Mouse (Mus musculus) liver, embryonic 14.5 days (tissue): Measurements from ENCODE around the gene Plcb4. TPM values are rescaled to one million over a fixed set of nuclear protein-coding genes. Genes with fewer than 3 reads are reported as not detected.

Experiments
- ATAC-seq: fragments of 200-750 bp; cut with Nextera tagmentation; 2 replicates; pipeline ENCODE4 v1.8.0; 2017; ENCODE audit warnings: moderate number of reproducible peaks, mild to moderate bottlenecking, moderate library complexity; ENCODE audit not compliant: insufficient read depth
- DNase-seq, 3 experiments: peaks; one replicate each; pipeline ENCODE4 v3.0.0-alpha.2; 2012 to 2013; ENCODE audit warnings: low read depth in 3 of 3, low spot score in 3 of 3
- H3K27ac ChIP-seq: fragments of 300-500 bp; sonication (generic); 2 replicates; pipeline ENCODE4 v1.5.1; 2014; ENCODE audit warnings: moderate library complexity, mild to moderate bottlenecking, control low read depth, inconsistent platforms
- H3K27me3 ChIP-seq: fragments of 300-500 bp; sonication (generic); 2 replicates; pipeline ENCODE4 v1.6.1; 2014; ENCODE audit warnings: mild to moderate bottlenecking, low read length, moderate library complexity; ENCODE audit not compliant: control insufficient read depth, insufficient read depth
- H3K36me3 ChIP-seq: fragments of 300-500 bp; sonication (generic); replicated peaks from 2 replicates; pipeline ENCODE4 v1.6.1; 2014; ENCODE audit warnings: low read depth; ENCODE audit not compliant: control insufficient read depth, insufficient read depth
- H3K4me1 ChIP-seq, 2 experiments: fragments of 200-500 bp in 1 of 2; fragments of 300-500 bp in 1 of 2; sonication (generic) in 1 of 2; replicated peaks; 2 replicates each; pipeline ENCODE4 v1.6.1; 2012 to 2014; ENCODE audit warnings: antibody characterized with exemption in 1 of 2, inconsistent platforms in 1 of 2, low read length in 1 of 2; ENCODE audit not compliant: control insufficient read depth in 2 of 2, insufficient read depth in 2 of 2
- H3K4me2 ChIP-seq: fragments of 300-500 bp; sonication (generic); 2 replicates; pipeline ENCODE4 v1.6.1; 2014; ENCODE audit warnings: low read depth, mild to moderate bottlenecking, control low read depth, moderate library complexity
- H3K4me3 ChIP-seq, 2 experiments: fragments of 200-500 bp in 1 of 2; fragments of 300-500 bp in 1 of 2; sonication (generic) in 1 of 2; 2 replicates each; pipeline ENCODE4 v1.5.1; 2012 to 2014; ENCODE audit warnings: low read depth in 2 of 2, low read length in 2 of 2, mild to moderate bottlenecking in 2 of 2, control low read depth in 1 of 2, inconsistent platforms in 1 of 2, moderate library complexity in 1 of 2; ENCODE audit not compliant: insufficient read depth in 1 of 2
- H3K9ac ChIP-seq: fragments of 300-500 bp; sonication (generic); replicated peaks from 2 replicates; pipeline ENCODE4 v1.6.1; 2014; ENCODE audit warnings: mild to moderate bottlenecking, control low read depth, moderate library complexity
- H3K9me3 ChIP-seq: fragments of 300-500 bp; sonication (generic); 2 replicates; pipeline ENCODE4 v1.6.1; 2016; ENCODE audit warnings: low read length, mixed read lengths; ENCODE audit not compliant: control insufficient read depth
- CTCF ChIP-seq: IDR thresholded peaks from 2 replicates; pipeline ENCODE4 v1.5.1; 2016; ENCODE audit warnings: antibody characterized with exemption, low read depth, control low read depth
- EP300 ChIP-seq: IDR thresholded peaks from 2 replicates; pipeline ENCODE4 v1.6.1; 2016; ENCODE audit warnings: antibody characterized with exemption, low read depth
- WGBS: fragments of 180-500 bp; shearing (Covaris S2); extraction: QIAGEN DNeasy Blood & Tissue Kit; methylation state at CpG from one replicate; pipeline ENCODE4 v1.1.7; 2014; ENCODE audit not compliant: insufficient replicate concordance; 5-methylcytosine and 5-hydroxymethylcytosine counted together
- polyA plus RNA-seq, 2 experiments: library from polyadenylated mRNA; depleted of rRNA in 1 of 2; stranded (reverse) in 1 of 2; unstranded in 1 of 2; fragments of >200 nt; fragmentation: Nextera tagmentation in 1 of 2; extraction: Ambion mirVana in 1 of 2; gene quantifications; 2 replicates each; pipeline versions ENCODE4 v1.2.1 to v1.2.3; 2012 to 2014

Gene Plcb4
- polyA plus RNA-seq, 2 experiments = 1.9 to 2.3 TPM

DNA sequence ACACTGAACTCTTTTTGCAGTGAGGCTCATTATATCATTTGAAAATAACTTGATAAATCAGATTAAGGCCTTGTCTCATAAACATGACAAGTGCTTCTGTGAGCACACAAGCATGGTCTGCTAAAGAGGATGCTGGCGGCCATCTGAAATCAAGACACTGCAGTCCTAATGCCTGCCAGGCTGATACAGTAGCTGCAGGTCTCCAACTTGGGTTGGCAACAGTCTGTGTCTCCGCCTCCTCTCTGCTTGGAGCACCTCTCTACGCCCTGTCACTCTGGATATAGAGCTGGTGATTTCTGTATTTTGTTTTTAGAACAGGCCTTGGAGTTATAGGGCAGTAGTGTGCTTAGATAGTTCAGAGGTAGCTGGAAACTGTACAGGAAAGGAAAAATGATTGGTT is 188.1 kb downstream of the Plcb4 start:
- Histone ChIP-seq H3K27me3 (no peaks in the 10 kb centered on the region), H3K4me1 (no peaks in the 10 kb centered on the region), H3K4me3 (no peak overlapping the region), H3K9me3 (no peaks in the 10 kb centered on the region), H3K27ac (no peak overlapping the region), H3K4me2 (no peak overlapping the region), H3K9ac (no peak overlapping the region), H3K36me3 (no peaks in the 10 kb centered on the region)
- DNase-seq (no peak), ATAC-seq (no peak)
- no peak for TF ChIP-seq EP300
- TF ChIP-seq CTCF = no peak
- 71% methylated on average over 3 of the region's 3 CpGs for whole genome bisulfite sequencing

DNA sequence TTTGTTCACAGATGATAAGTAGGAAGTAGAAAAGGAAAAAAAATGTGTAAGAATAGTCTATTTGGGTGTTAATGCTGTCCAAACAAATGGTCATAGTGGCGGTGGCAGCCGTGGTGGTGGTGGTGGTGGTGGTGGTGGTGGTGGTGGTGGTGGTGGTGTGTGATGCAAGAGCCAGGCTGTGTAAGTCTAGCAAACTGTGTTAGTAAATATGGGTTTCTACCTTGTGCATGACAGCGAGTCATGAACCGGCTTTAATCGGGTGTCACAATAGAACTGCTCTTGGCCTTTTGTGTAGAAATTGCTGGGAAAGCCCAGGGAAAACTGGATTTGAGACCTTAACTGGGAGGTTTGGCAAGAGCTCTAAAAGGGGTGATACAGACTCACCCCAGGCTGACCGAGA is 188.9 kb downstream of the Plcb4 start:
- no peaks in the 10 kb centered on the region for H3K9me3 ChIP-seq

DNA sequence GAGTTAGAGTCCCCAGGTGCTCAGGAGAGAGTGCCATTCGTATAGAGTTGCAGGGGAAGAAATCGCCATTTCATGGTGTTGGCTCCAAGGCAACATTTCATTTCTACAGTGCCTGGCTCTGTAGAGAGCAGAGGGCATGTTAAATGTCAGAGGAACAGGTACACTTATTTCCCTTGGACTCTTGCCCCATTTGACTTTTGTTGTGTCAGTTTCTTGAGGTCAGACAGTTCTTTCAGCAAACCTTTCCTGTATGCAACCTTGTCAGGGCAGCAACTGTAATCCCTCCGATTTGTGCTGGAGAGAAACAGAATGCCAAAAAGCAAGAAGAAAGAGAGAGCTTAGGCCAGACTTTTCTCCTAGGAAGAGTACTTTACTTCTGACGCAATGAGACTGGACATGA is 189.4 kb downstream of the Plcb4 start:
- H3K4me1 ChIP-seq = no peaks in the 10 kb centered on the region
- 72% methylated on average over 4 of the region's 4 CpGs for WGBS

More for the DNA sequence above, 188.9 kb downstream of the Plcb4 start:
- Histone ChIP-seq H3K27me3 (no peaks in the 10 kb centered on the region), H3K4me3 (no peak overlapping the region), H3K27ac (no peak overlapping the region), H3K4me1 (no peaks in the 10 kb centered on the region), H3K9ac (no peak overlapping the region), H3K36me3 (no peaks in the 10 kb centered on the region), H3K4me2 (no peak overlapping the region)
- 78% methylated on average over 6 of the region's 6 CpGs for WGBS
- TF ChIP-seq CTCF (no peak), EP300 (no peak)
- no peak for DNase-seq
- no peak for ATAC-seq

DNA sequence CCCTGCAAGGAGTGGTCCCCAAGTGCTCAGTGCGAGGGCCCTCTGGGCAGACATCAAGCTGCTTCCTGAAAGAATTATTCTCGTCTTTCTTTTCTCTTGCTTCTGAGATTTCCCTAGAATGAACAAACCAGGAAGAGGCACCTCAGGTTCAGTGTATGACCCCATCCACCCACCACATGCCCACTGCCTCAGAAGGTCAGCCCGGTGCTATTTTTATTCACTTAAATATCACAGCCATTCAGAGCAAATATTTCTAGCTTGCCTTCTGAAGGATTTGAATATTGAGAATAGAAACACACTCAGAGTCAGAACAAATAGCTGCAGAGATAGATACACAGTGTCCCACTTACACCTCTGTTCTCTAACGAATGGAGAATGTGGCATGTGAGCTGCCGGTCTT is 193.2 kb downstream of the Plcb4 start:
- TF ChIP-seq CTCF (no peak), EP300 (no peak)
- no peak for DNase-seq
- no peaks in the 10 kb centered on the region for H3K27me3 ChIP-seq
- H3K27ac ChIP-seq = no peak overlapping the region
- no peak overlapping the region for H3K4me3 ChIP-seq
- ATAC-seq = no peak
- no peaks in the 10 kb centered on the region for H3K9me3 ChIP-seq
- no peak overlapping the region for H3K9ac ChIP-seq
- H3K4me2 ChIP-seq = no peak overlapping the region
- no peaks in the 10 kb centered on the region for H3K4me1 ChIP-seq
- 75% methylated on average over 5 of the region's 5 CpGs for WGBS
- no peaks in the 10 kb centered on the region for H3K36me3 ChIP-seq

More for the DNA sequence above, 189.4 kb downstream of the Plcb4 start:
- no peak overlapping the region for H3K4me3 ChIP-seq
- DNase-seq (no peak), ATAC-seq (no peak)
- H3K36me3 ChIP-seq = no peaks in the 10 kb centered on the region
- H3K27ac ChIP-seq = no peak overlapping the region
- H3K4me2 ChIP-seq = no peak overlapping the region
- H3K27me3 ChIP-seq = no peaks in the 10 kb centered on the region
- H3K9ac ChIP-seq = no peak overlapping the region
- TF ChIP-seq CTCF = no peak
- no peak for TF ChIP-seq EP300
- H3K9me3 ChIP-seq = no peaks in the 10 kb centered on the region

DNA sequence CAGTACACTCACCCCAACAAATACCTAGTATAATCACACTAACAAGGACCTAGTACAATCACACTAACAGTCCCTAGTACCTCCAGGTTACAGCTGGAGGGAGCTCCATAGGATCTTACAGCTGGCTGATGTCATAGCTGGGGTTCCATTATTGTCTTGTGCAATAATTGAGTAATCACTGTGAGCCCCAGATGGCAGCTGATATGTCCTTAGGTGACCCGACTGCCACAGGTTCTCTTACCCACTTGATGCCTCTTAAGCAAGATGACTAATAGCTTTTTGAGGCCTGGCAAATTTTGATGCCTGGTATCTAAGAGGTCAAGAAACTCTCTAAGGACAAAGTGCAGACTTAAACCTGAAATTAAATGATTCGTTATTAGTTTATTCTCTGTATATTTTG is 194.3 kb downstream of the Plcb4 start:
- no peaks in the 10 kb centered on the region for H3K27me3 ChIP-seq
- TF ChIP-seq EP300 (no peak), CTCF (no peak)
- WGBS = 44% methylated on average over 2 of the region's 2 CpGs
- H3K27ac ChIP-seq = no peak overlapping the region
- no peaks in the 10 kb centered on the region for H3K36me3 ChIP-seq
- no peak overlapping the region for H3K9ac ChIP-seq
- H3K9me3 ChIP-seq = no peaks in the 10 kb centered on the region
- H3K4me3 ChIP-seq = no peak overlapping the region
- DNase-seq = no peak
- ATAC-seq = no peak
- no peak overlapping the region for H3K4me2 ChIP-seq
- no peaks in the 10 kb centered on the region for H3K4me1 ChIP-seq

DNA sequence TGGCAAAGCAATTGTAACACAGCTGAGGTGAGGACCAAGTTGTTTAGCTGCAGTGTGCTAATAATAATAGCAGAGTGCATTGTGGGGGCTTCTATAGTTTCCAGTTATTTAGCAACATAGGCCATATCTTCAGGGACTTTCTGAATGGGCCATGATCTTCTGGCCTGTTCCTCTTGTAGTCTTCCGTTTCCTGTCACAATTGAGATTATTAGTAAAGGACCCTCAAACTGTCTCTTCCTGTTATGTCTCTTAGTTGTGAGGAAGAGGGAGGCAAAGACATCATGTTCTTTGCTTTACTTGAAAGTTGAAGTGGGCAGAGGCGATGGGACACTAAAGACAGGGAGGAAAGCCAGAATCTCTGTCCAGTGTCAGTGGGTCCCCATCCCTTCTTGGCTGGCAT is 195.2 kb downstream of the Plcb4 start:
- no peak for TF ChIP-seq EP300
- no peak overlapping the region for H3K4me2 ChIP-seq
- DNase-seq (no peak), ATAC-seq (no peak)
- H3K4me3 ChIP-seq = no peak overlapping the region
- H3K9ac ChIP-seq = no peak overlapping the region
- H3K27ac ChIP-seq = no peak overlapping the region
- WGBS = 68% methylated on average over 2 of the region's 2 CpGs
- no peaks in the 10 kb centered on the region for H3K36me3 ChIP-seq
- H3K9me3 ChIP-seq = no peaks in the 10 kb centered on the region
- no peaks in the 10 kb centered on the region for H3K4me1 ChIP-seq
- H3K27me3 ChIP-seq = no peaks in the 10 kb centered on the region
